Mouse (Mus musculus) liver, adult 2 months (tissue): ENCODE results near the gene Meis1. TPM values are rescaled to one million over a fixed set of nuclear protein-coding genes. Genes with fewer than 3 reads are reported as not detected.

Experiments used
- DNase-seq: peaks from one replicate; pipeline ENCODE4 v3.0.0-alpha.2; 2011; ENCODE audit warnings: low read depth, low spot score; ENCODE audit errors: extremely low read depth
- H3K27ac ChIP-seq: fragments of 200-500 bp; replicated peaks from 2 replicates; pipeline ENCODE4 v1.5.1; 2012; ENCODE audit warnings: low read depth, mild to moderate bottlenecking, control low read depth, inconsistent platforms, low read length; ENCODE audit not compliant: insufficient read depth
- H3K27me3 ChIP-seq: fragments of 200-500 bp; 2 replicates; pipeline ENCODE4 v1.6.1; 2012; ENCODE audit warnings: mild to moderate bottlenecking, moderate library complexity, low read length, inconsistent platforms; ENCODE audit not compliant: control insufficient read depth, insufficient read depth
- H3K36me3 ChIP-seq: fragments of 200-500 bp; 2 replicates; pipeline ENCODE4 v1.6.1; 2012; ENCODE audit warnings: low read length, inconsistent platforms; ENCODE audit not compliant: control insufficient read depth, insufficient read depth
- H3K4me1 ChIP-seq: fragments of 200-500 bp; 2 replicates; pipeline ENCODE4 v1.6.1; 2011; ENCODE audit warnings: low read length; ENCODE audit not compliant: control insufficient read depth, insufficient read depth
- H3K4me3 ChIP-seq: fragments of 200-500 bp; 2 replicates; pipeline ENCODE4 v1.5.1; 2011; ENCODE audit warnings: low read depth, mild to moderate bottlenecking, control low read depth, low read length, moderate library complexity; ENCODE audit not compliant: insufficient read depth
- H3K79me2 ChIP-seq: fragments of 200-500 bp; 2 replicates; pipeline ENCODE4 v1.6.1; 2012; ENCODE audit warnings: inconsistent platforms, mild to moderate bottlenecking, low read length, moderate library complexity; ENCODE audit not compliant: control insufficient read depth, insufficient read depth
- H3K9ac ChIP-seq: fragments of 200-500 bp; 2 replicates; pipeline ENCODE4 v1.6.1; 2012; ENCODE audit warnings: low read depth, mild to moderate bottlenecking, control low read depth, inconsistent platforms, low read length
- CTCF ChIP-seq: fragments of 200-500 bp; IDR thresholded peaks from 2 replicates; pipeline ENCODE4 v1.5.1; 2011; ENCODE audit warnings: low read depth, low read length, control low read depth
- POLR2A ChIP-seq: fragments of 200-500 bp; IDR thresholded peaks from 2 replicates; pipeline ENCODE4 v1.6.1; 2011; ENCODE audit warnings: low read length, control low read depth; ENCODE audit not compliant: insufficient read depth; ENCODE audit errors: extremely low read depth
- WGBS: fragments of 180-500 bp; shearing (Covaris S2); methylation state at CpG from one replicate; pipeline ENCODE4 v1.1.7; 2018; 5-methylcytosine and 5-hydroxymethylcytosine counted together
- polyA plus RNA-seq: library from polyadenylated mRNA; depleted of rRNA; stranded (reverse); fragments of >200 nt; gene quantifications from 2 replicates; pipeline ENCODE4 v1.2.3, GENCODE M21; 2012
- total RNA-seq: library from RNA; depleted of rRNA; stranded (reverse); fragments of >200 nt; gene quantifications from 2 replicates; pipeline ENCODE4 v1.2.3, GENCODE M21; 2014

Meis1 gene
- total and polyA plus RNA-seq, 2 experiments = 2.5 to 6.1 TPM

DNA sequence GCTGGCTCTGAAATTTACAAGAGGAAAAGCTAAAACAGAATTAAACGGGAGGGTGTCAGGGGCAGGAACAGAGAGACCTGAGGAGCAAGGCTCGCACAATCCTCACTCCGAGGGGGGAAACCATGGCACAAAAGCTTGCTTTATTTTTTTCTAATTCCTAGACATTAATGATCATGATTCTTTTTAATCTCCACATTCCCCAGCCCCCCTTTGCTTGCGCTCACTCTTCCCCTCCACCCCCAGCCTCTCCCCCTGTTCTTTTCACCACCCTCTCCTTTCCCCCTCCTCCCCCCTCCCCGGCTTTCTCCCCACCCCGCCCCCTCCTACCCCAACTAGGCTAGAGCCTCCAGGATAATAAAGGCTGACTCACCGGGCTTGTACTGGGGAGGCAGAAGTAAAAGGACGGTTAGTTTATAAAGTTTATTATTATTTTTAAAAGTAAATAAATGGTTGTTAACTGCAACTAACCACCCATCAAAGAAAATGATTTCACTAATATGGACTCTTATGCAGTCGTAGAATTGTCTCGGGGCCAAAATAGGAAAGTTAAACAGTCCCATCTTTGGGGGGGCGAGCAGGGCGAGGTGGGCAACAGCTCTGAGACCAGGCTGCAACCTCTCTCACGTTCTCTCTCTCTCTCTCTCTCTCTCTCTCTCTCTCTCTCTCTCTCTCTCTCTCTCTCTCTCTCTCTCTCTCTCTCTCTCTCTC, 139.9 kb downstream of the Meis1 start:
- no peaks in the 10 kb centered on the region; the same call in none of the 2 replicates for H3K36me3 ChIP-seq
- no peak overlapping the region for H3K4me3 ChIP-seq
- no peak for DNase-seq
- peaks cover 15% of the 10 kb centered on the region for H3K27me3 ChIP-seq
- peaks cover 5% of the 10 kb centered on the region; the same call in 1 of the 2 replicates for H3K4me1 ChIP-seq
- WGBS = 40% methylated on average over 13 of the region's 13 CpGs
- H3K27ac ChIP-seq = no peak overlapping the region
- no peak for TF ChIP-seq POLR2A
- TF ChIP-seq CTCF = no peak
- no peak overlapping the region for H3K9ac ChIP-seq
- no peaks in the 10 kb centered on the region for H3K79me2 ChIP-seq

- H3K27me3 ChIP-seq = peaks cover 15% of the 10 kb centered on the region
- peak overlapping the region; percentile 52 for H3K4me3 ChIP-seq
- WGBS = under 1% methylated on average over 18 of the region's 18 CpGs
- no peaks in the 10 kb centered on the region for H3K79me2 ChIP-seq
- H3K36me3 ChIP-seq = no peaks in the 10 kb centered on the region; the same call in 1 of the 2 replicates
- peaks cover 5% of the 10 kb centered on the region; the same call in 1 of the 2 replicates for H3K4me1 ChIP-seq
- peak; percentile 18 for DNase-seq
- no peak overlapping the region for H3K27ac ChIP-seq
- H3K9ac ChIP-seq = peak overlapping the region; percentile 73
- TF ChIP-seq CTCF (no peak), POLR2A (no peak)
These were observed 140.8 kb downstream of the Meis1 start for GRCm38 (mm10) chr11:18878016-18878415.

GRCm38 (mm10) chr11:18877626-18878011, 141.2 kb downstream of the Meis1 start:
- Histone ChIP-seq H3K4me3 (peak overlapping the region; percentile 52), H3K79me2 (no peaks in the 10 kb centered on the region), H3K4me1 (peaks cover 5% of the 10 kb centered on the region; the same call in 1 of the 2 replicates), H3K27me3 (peaks cover 15% of the 10 kb centered on the region), H3K9ac (peak overlapping the region; percentile 73), H3K36me3 (no peaks in the 10 kb centered on the region; the same call in 1 of the 2 replicates), H3K27ac (no peak overlapping the region)
- WGBS = under 1% methylated on average over 27 of the region's 27 CpGs
- TF ChIP-seq POLR2A = no peak
- peak; percentile 57; the same call in 1 of the 2 replicates for TF ChIP-seq CTCF
- DNase-seq = peak; percentile 26

DNA sequence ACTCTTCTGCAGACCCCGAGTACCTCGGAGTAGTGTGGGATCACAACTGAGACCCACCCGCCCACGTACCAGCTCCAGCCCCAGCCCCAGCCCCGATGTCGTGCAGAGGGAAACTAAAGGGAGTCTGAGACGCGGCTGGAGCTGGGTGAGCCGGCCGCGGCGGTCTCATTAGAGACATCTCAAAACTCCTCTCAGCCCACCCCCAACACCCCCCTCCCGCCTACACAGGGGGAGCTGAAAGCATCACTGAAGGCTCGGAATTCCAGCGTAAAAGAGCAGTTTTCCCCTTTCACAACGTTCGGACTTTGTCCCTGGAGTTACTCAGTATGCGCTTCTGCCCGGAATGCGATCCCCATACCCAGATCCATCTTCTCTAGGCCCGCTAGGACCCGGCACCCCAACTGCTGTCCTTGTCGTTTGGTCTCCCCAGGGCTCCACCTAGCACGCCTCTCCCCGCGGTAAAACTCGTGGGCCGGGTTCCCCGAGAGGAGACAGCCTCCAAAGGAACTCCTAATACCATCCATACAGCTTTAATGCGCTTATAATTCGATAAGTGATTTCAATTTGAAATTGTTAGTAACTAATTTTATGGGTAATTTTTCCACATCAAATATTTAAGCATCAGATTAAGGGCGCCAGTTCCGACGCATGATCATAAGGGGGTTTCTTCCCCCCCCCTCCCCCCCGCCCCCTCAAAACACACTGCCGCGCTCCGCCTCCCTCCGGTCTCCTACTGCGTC, 141.7 kb downstream of the Meis1 start:
- Histone ChIP-seq H3K4me3 (peak overlapping the region; percentile 55; the same call in 1 of the 2 replicates), H3K79me2 (no peaks in the 10 kb centered on the region), H3K27me3 (peaks cover 15% of the 10 kb centered on the region), H3K9ac (no peak overlapping the region), H3K36me3 (no peaks in the 10 kb centered on the region), H3K27ac (no peak overlapping the region), H3K4me1 (peaks cover 5% of the 10 kb centered on the region; the same call in 1 of the 2 replicates)
- no peak for TF ChIP-seq POLR2A
- no peak; the same call in 1 of the 2 replicates for TF ChIP-seq CTCF
- 1% methylated on average over 40 of the region's 40 CpGs for WGBS
- DNase-seq = peak; percentile 18

GRCm38 (mm10) chr11:18875911-18876885, 142.6 kb downstream of the Meis1 start:
- Histone ChIP-seq H3K27ac (no peak overlapping the region), H3K36me3 (no peaks in the 10 kb centered on the region), H3K4me1 (peaks cover 8% of the 10 kb centered on the region), H3K9ac (no peak overlapping the region), H3K27me3 (peaks cover 21% of the 10 kb centered on the region), H3K4me3 (no peak overlapping the region), H3K79me2 (no peaks in the 10 kb centered on the region)
- DNase-seq = no peak
- 41% methylated on average over 27 of the region's 27 CpGs for WGBS
- no peak for TF ChIP-seq CTCF
- TF ChIP-seq POLR2A = no peak
